Mouse (Mus musculus) telencephalon, adult 2 months (tissue): ENCODE measurements around the gene Inpp5k.
"Not testable (repeated sequence)": the region's sequence is repeated elsewhere in the genome, so short reads cannot be mapped to it uniquely, and the experiment has no call there.

ENCODE experiments used
- DNase-seq: peaks from one replicate; pipeline ENCODE4 v3.0.0-alpha.2; 2011; ENCODE audit warnings: low read depth, low spot score

Inpp5k gene

GRCm38 (mm10) chr11:75630645-75631229 is at the start of gene Inpp5k:
Gene Inpp5k (plus strand): TSS chr11:75630988.
- DNase-seq, result peak; percentile 98

- no peak for DNase-seq
Observed at GRCm38 (mm10) chr11:75581495-75582149, 49.2 kb upstream of the Inpp5k start.

GRCm38 (mm10) chr11:75583521-75583920 is 47.3 kb upstream of the Inpp5k start:
- no peak for DNase-seq

GRCm38 (mm10) chr11:75585061-75585460 is 45.7 kb upstream of the Inpp5k start:
- DNase-seq, result no peak

- DNase-seq, result no peak
Observed at GRCm38 (mm10) chr11:75585978-75586377, 44.8 kb upstream of the Inpp5k start.

GRCm38 (mm10) chr11:75586963-75587362 is 43.8 kb upstream of the Inpp5k start:
- no peak for DNase-seq

- peak; percentile 87 for DNase-seq
Observed at GRCm38 (mm10) chr11:75587493-75588284, 43.1 kb upstream of the Inpp5k start, which contains the start of gene Pitpna. Gene Pitpna (plus strand): TSS chr11:75588097.

GRCm38 (mm10) chr11:75588285-75588941 is 42.4 kb upstream of the Inpp5k start:
- DNase-seq, result no peak

- DNase-seq, result no peak
Observed at GRCm38 (mm10) chr11:75592612-75593011, 38.2 kb upstream of the Inpp5k start.

GRCm38 (mm10) chr11:75594431-75594830 is 36.4 kb upstream of the Inpp5k start:
- no peak for DNase-seq

- DNase-seq, result no peak
Observed at GRCm38 (mm10) chr11:75595404-75595803, 35.4 kb upstream of the Inpp5k start.

GRCm38 (mm10) chr11:75595816-75596215 is 35.0 kb upstream of the Inpp5k start:
- no peak for DNase-seq

GRCm38 (mm10) chr11:75596726-75597255 is 34.0 kb upstream of the Inpp5k start:
- no peak for DNase-seq

GRCm38 (mm10) chr11:75598004-75598403 is 32.8 kb upstream of the Inpp5k start:
- no peak for DNase-seq

GRCm38 (mm10) chr11:75599802-75600201 is 31.0 kb upstream of the Inpp5k start:
- DNase-seq, result not testable (repeated sequence)

GRCm38 (mm10) chr11:75604826-75605225 is 26.0 kb upstream of the Inpp5k start:
- DNase-seq, result no peak

GRCm38 (mm10) chr11:75605318-75605717 is 25.5 kb upstream of the Inpp5k start:
- no peak for DNase-seq

GRCm38 (mm10) chr11:75608776-75609175 is 22.0 kb upstream of the Inpp5k start:
- DNase-seq, result no peak

GRCm38 (mm10) chr11:75610021-75610420 is 20.8 kb upstream of the Inpp5k start:
- DNase-seq, result no peak

GRCm38 (mm10) chr11:75614769-75615168 is 16.0 kb upstream of the Inpp5k start:
- no peak for DNase-seq

GRCm38 (mm10) chr11:75615556-75615955 is 15.2 kb upstream of the Inpp5k start:
- no peak for DNase-seq

- no peak for DNase-seq
Observed at GRCm38 (mm10) chr11:75619133-75619532, 11.7 kb upstream of the Inpp5k start.
